Mouse (Mus musculus): Measurements from ENCODE around the gene Hoxc9.

- TF ChIP-seq CHD2 (IDR thresholded peaks at IDR 0.05; ENCODE audit: low read depth, low read length) (no peak), ZNF384 (IDR thresholded peaks at IDR 0.05; ENCODE audit: low read depth, low read length) (no peak), ZC3H11A (IDR thresholded peaks at IDR 0.05; ENCODE audit: borderline replicate concordance, low read depth, low read length) (no peak)
Observed at GRCm38 (mm10) chr15:103001370-103001769, 25.1 kb downstream of the Hoxc9 start.

All from ES-E14 (cell line).